Mouse (Mus musculus) kidney, postnatal 4 days (tissue): ENCODE results near the gene Mrpl30.

Experiments
- DNase-seq, 2 experiments: peaks; one replicate each; pipeline ENCODE4 v3.0.0; 2021; ENCODE audit warnings: mixed read lengths in 2 of 2

Gene Mrpl30

GRCm38 (mm10) chr1:37890025-37890652 lies at the start of gene Mrpl30, which contains the start of gene Mitd1:
TSS of gene Mrpl30 (plus strand) at chr1:37890477.
TSS of gene Mitd1 (minus strand) at chr1:37890411.
- peak; percentile 92 to 94 for DNase-seq

- no peak for DNase-seq
These were observed 43.4 kb upstream of the Mrpl30 start for GRCm38 (mm10) chr1:37846878-37847277.

- no peak for DNase-seq
These were observed 39.6 kb upstream of the Mrpl30 start for GRCm38 (mm10) chr1:37850696-37851095.

- peak; percentile 99 to 100 for DNase-seq
These were observed 25.5 kb upstream of the Mrpl30 start for GRCm38 (mm10) chr1:37864511-37865400.

GRCm38 (mm10) chr1:37865401-37866215 lies 24.7 kb upstream of the Mrpl30 start:
- no peak for DNase-seq

GRCm38 (mm10) chr1:37866286-37866685 lies 24.0 kb upstream of the Mrpl30 start, which contains the start of gene Tsga10:
TSS of gene Tsga10 (minus strand) at chr1:37866429.
- no peak for DNase-seq

- peak; percentile 70 to 73 for DNase-seq
These were observed 23.2 kb upstream of the Mrpl30 start for GRCm38 (mm10) chr1:37867056-37867455.

GRCm38 (mm10) chr1:37867684-37868322 lies 22.5 kb upstream of the Mrpl30 start:
- DNase-seq, result no peak

GRCm38 (mm10) chr1:37868640-37869039 lies 21.6 kb upstream of the Mrpl30 start:
- no peak for DNase-seq

- no peak for DNase-seq
These were observed 20.9 kb upstream of the Mrpl30 start for GRCm38 (mm10) chr1:37869362-37869761.

GRCm38 (mm10) chr1:37871704-37872103 lies 18.6 kb upstream of the Mrpl30 start, which contains the start of gene Lipt1:
TSS of gene Lipt1 (plus strand) at chr1:37871738.
- DNase-seq, result no peak

GRCm38 (mm10) chr1:37872131-37873067 lies 17.9 kb upstream of the Mrpl30 start:
- peak; percentile 89 to 91 for DNase-seq

- DNase-seq, result no peak
These were observed 17.1 kb upstream of the Mrpl30 start for GRCm38 (mm10) chr1:37873157-37873556.

GRCm38 (mm10) chr1:37877736-37878460 lies 12.4 kb upstream of the Mrpl30 start:
- DNase-seq, result no peak

- no peak for DNase-seq
These were observed 6.9 kb upstream of the Mrpl30 start for GRCm38 (mm10) chr1:37883411-37883810.

- DNase-seq, result peak in 1 of 2 experiments; percentile 10
These were observed 5.8 kb upstream of the Mrpl30 start for GRCm38 (mm10) chr1:37884451-37884850.

GRCm38 (mm10) chr1:37889206-37889605 lies 1.1 kb upstream of the Mrpl30 start:
- no peak for DNase-seq

- DNase-seq, result no peak
These were observed 1.1 kb downstream of the Mrpl30 start for GRCm38 (mm10) chr1:37891400-37891799.

- DNase-seq, result no peak
These were observed 4.3 kb downstream of the Mrpl30 start for GRCm38 (mm10) chr1:37894606-37895005.

- DNase-seq, result no peak
These were observed 9.5 kb downstream of the Mrpl30 start for GRCm38 (mm10) chr1:37899816-37900215.
